Mouse (Mus musculus) thymus, adult 2 months (tissue): ENCODE measurements around the gene Scap. TPM values are rescaled to one million over a fixed set of nuclear protein-coding genes. Genes with fewer than 3 reads are reported as not detected.
"Not testable (repeated sequence)": the region's sequence is repeated elsewhere in the genome, so short reads cannot be mapped to it uniquely, and the experiment has no call there.

Experiments used
- DNase-seq: peaks from one replicate; pipeline ENCODE4 v3.0.0; 2021
- H3K27ac ChIP-seq: fragments of 200-500 bp; 2 replicates; pipeline ENCODE4 v1.5.1; 2012; ENCODE audit warnings: low read length, control low read depth; ENCODE audit not compliant: control insufficient read depth, insufficient read depth
- H3K27me3 ChIP-seq: fragments of 200-500 bp; 2 replicates; pipeline ENCODE4 v1.6.1; 2012; ENCODE audit warnings: mild to moderate bottlenecking, low read length, moderate library complexity, mixed read lengths; ENCODE audit not compliant: control insufficient read depth, insufficient read depth
- H3K36me3 ChIP-seq: fragments of 200-500 bp; 2 replicates; pipeline ENCODE4 v1.6.1; 2012; ENCODE audit warnings: mild to moderate bottlenecking, low read length, moderate library complexity; ENCODE audit not compliant: control insufficient read depth, insufficient read depth
- H3K4me1 ChIP-seq: fragments of 200-500 bp; replicated peaks from 2 replicates; pipeline ENCODE4 v1.6.1; 2012; ENCODE audit warnings: low read length; ENCODE audit not compliant: control insufficient read depth, insufficient read depth
- H3K4me3 ChIP-seq: fragments of 200-500 bp; 2 replicates; pipeline ENCODE4 v1.5.1; 2012; ENCODE audit warnings: mild to moderate bottlenecking, low read length, control low read depth, moderate library complexity; ENCODE audit not compliant: control insufficient read depth, insufficient read depth
- CTCF ChIP-seq: fragments of 200-500 bp; IDR thresholded peaks from 2 replicates; pipeline ENCODE4 v1.5.1; 2012; ENCODE audit warnings: mild to moderate bottlenecking, control low read depth, low read length, moderate library complexity, borderline replicate concordance; ENCODE audit not compliant: control insufficient read depth, poor library complexity, insufficient read depth; ENCODE audit errors: extremely low read depth
- POLR2A ChIP-seq: fragments of 200-500 bp; IDR thresholded peaks from 2 replicates; pipeline ENCODE4 v1.6.1; 2012; ENCODE audit warnings: mild to moderate bottlenecking, low read length, control low read depth, moderate library complexity; ENCODE audit not compliant: control insufficient read depth, poor library complexity, insufficient read depth; ENCODE audit errors: extremely low read depth
- WGBS: fragments of 180-500 bp; shearing (Covaris S2); methylation state at CpG from one replicate; pipeline ENCODE4 v1.1.7; 2018; 5-methylcytosine and 5-hydroxymethylcytosine counted together
- polyA plus RNA-seq: library from polyadenylated mRNA; depleted of rRNA; stranded (reverse); fragments of >200 nt; gene quantifications from 2 replicates; pipeline ENCODE4 v1.2.3, GENCODE M21; 2012

Scap gene
- polyA plus RNA-seq, 1 experiment, result 67.0 TPM

DNA sequence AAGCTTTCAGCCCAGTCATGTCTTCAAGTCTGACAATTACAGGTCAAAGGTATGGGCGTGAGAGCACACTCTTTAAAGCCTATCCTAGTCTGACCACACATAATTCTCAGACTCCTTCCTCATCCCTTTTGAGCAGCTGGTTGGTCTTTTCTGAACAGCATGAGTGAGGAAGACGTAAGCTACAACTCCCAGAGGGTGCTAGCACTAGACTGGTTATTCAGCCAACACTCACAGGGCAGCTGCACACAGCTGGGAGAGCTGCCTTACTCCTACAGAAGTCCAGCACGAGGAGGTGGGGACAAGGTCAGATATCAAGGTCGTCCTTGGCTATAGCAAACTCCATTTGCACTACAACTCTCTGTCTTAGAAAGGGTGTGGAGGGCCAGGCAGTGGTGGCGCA, 67.6 kb downstream of the Scap start:
- no peaks in the 10 kb centered on the region for H3K27me3 ChIP-seq
- WGBS, result 95% methylated on average over 5 of the region's 5 CpGs
- H3K36me3 ChIP-seq, result no peaks in the 10 kb centered on the region
- no peak for DNase-seq
- TF ChIP-seq POLR2A, result no peak
- TF ChIP-seq CTCF, result no peak
- no peak overlapping the region for H3K27ac ChIP-seq
- H3K4me1 ChIP-seq, result no peaks in the 10 kb centered on the region
- H3K4me3 ChIP-seq, result no peak overlapping the region

DNA sequence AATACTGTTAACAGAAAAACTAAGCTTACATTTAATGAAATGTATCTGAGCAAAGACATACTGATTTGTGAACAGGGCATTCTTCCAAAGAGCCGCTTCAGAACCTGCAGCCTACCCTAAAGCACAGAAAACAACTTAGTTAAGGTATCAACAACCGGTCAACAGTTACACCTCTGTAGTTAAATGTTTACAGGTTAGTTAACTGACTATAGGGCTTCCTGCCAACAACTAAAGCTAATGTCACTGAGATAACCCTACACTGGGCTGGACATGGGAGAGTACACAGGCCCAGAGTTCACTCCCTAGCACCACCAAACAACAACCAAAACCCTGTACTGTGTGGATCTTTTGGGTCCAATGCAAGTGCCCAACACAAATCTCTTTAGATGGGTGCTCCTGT, 69.6 kb downstream of the Scap start:
- H3K27ac ChIP-seq, result no peak overlapping the region
- no peak for DNase-seq
- H3K36me3 ChIP-seq, result no peaks in the 10 kb centered on the region
- H3K27me3 ChIP-seq, result no peaks in the 10 kb centered on the region
- WGBS, result 97% methylated on average over 2 of the region's 2 CpGs
- no peak overlapping the region for H3K4me3 ChIP-seq
- H3K4me1 ChIP-seq, result peaks cover 6% of the 10 kb centered on the region
- TF ChIP-seq POLR2A (no peak), CTCF (no peak)

DNA sequence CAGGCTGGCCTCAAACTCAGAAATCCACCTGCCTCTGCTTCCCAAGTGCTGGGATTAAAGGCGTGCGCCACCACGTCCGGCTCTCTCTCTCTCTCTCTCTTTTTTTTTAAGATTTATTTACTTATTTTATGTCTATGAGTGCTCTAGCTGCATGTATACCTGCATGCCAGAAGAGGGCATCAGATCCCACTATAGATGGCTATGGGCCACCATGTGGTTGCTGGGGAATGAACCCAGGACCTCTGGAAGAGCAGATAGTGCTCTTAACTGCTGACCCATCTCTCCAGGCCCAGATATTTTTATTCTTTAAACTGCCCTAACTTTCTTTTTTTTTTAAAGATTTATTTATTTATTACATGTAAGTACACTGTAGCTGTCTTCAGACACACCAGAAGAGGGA, 70.2 kb downstream of the Scap start:
- DNase-seq, result peak; percentile 13
- H3K27ac ChIP-seq, H3K27me3 ChIP-seq, H3K36me3 ChIP-seq, H3K4me3 ChIP-seq, H3K4me1 ChIP-seq: not testable (repeated sequence)
- 92% methylated on average over 4 of the region's 4 CpGs for WGBS

- TF ChIP-seq POLR2A (no peak), CTCF (no peak)
- peaks cover 8% of the 10 kb centered on the region for H3K4me1 ChIP-seq
- H3K4me3 ChIP-seq, result peak overlapping the region; percentile 77
- 1% methylated on average over 40 of the region's 41 CpGs for WGBS
- no peaks in the 10 kb centered on the region for H3K27me3 ChIP-seq
- H3K36me3 ChIP-seq, result no peaks in the 10 kb centered on the region
- DNase-seq, result no peak
- H3K27ac ChIP-seq, result no peak overlapping the region
Observed at GRCm38 (mm10) chr9:110407311-110408098, 74.4 kb downstream of the Scap start.

- no peak within 1 kb of the TSS for H3K27ac ChIP-seq
- H3K4me1 ChIP-seq, result peaks cover 8% of the 10 kb centered on the region
- no peaks in the 10 kb centered on the region for H3K27me3 ChIP-seq
- DNase-seq, result peak; percentile 93
- no peaks in the 10 kb centered on the region for H3K36me3 ChIP-seq
- TF ChIP-seq POLR2A (0 out of 2 replicates have a peak, but pooled peaks have one; percentile 16), CTCF (no peak)
- under 1% methylated on average over 39 of the region's 39 CpGs for WGBS
- H3K4me3 ChIP-seq, result peak within 1 kb of the TSS; percentile 77
Observed at GRCm38 (mm10) chr9:110408099-110408773, 75.1 kb downstream of the Scap start, which contains the start of gene Ptpn23. Gene Ptpn23 (minus strand): TSS chr9:110408213.

DNA sequence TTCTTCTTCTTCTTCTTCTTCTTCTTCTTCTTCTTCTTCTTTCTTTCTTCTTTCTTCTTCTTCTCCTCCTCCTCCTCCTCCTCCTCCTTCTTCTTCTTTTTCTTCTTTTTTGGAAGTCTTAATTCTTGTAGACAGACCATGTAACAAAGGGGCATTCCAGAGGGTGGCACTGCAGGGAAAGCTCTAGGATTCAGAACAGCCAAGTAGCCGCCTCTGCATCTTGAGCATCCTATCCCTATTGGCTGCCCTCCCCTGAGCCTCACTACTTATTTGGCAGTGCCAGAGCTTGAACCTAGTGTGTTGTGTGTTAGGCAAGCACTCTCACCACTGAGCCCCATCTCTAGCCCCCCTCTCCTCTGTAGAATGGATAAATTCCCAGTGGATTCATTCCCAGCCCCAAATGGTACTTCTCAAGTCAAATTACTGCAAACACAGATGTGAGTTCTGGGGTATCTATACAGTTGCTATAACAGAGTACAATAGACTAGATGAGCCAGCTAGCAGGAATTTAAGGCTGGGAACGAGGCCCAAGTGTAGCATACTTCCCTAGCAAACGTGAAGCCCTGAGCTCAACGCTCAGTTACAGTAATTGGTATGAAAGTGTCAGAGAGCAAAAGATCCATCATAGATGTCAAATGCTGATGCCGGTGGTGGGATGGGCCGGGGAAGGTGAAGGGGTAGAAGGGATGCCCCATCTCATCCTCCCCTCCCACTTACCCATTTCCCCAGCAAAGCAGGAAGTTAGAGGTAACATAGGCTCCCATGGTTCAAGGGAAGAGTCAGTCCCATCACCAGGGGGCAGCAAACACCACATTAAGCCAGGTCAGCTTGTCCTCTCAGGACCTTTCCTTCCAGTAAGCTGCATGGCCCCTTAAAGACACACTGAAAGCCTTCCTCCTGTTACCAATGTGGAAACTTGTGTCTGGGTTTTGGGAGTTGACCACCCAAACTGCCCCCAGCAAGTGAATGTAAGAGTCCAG, 78.1 kb downstream of the Scap start:
- Histone ChIP-seq H3K4me3 (no peak overlapping the region), H3K27ac (no peak overlapping the region), H3K27me3 (no peaks in the 10 kb centered on the region), H3K36me3 (no peaks in the 10 kb centered on the region), H3K4me1 (peaks cover 8% of the 10 kb centered on the region)
- 39% methylated on average over 6 of the region's 6 CpGs for WGBS
- peak; percentile 87 for DNase-seq
- TF ChIP-seq CTCF, result peak; percentile 44; the same call in 1 of the 2 replicates
- no peak for TF ChIP-seq POLR2A
